Mouse (Mus musculus): ENCODE results near the gene Spata9. TPM values are rescaled to one million over a fixed set of nuclear protein-coding genes. Genes with fewer than 3 reads are reported as not detected.

The Spata9 gene
- polyA plus RNA-seq, 1 experiment from 2014 or later, result 0.84 TPM

DNA sequence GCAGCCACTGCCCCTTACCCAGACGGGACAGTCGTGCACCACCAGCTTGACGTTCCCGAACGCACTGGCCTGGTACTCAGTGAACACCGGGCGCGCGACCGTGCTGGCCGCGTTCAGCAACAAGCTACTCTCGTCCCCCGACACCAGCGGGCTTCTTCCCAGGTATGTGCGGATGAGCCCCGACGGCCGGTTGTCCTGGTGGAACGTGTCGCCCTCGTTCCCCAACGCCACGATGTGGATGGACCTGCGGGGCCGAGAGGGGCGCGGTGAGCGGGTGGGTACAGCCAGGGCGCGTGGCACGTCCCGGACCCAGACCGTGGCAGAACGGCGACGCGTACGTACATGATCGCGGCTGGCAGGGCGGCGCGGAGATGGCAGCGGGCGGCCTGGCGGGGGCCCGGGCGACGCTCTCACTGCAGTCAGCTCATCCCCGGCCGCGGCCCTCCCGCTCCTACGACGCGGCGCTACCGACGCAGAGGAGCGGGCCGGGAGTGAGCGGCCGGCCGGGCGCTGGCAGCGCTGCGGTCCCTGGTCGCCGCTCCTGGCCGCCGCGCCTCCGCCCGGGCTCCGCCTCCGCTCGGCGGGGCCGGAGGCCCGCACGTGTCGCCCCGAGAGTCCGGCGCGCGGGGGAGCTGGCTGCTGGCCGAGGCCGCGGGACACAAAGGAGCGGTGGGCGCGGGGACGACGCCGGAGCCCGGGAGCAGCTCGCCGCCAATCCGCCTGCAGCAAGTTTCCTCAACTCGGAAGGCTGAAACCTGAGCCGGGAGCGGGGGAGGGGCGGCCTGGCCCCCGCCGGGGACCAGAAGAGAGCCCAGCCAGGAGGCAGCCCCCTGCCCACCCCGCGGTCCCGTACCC, 23.5 kb upstream of the Spata9 start, which contains the start of gene Rhobtb3:
Gene Rhobtb3 (minus strand): TSS at position 737 of the 855 bp plus-strand sequence.
- peaks cover 10% of the 10 kb centered on the region for H3K4me1 ChIP-seq
- peak within 1 kb of the TSS; percentile 99 for H3K27ac ChIP-seq
- peak within 1 kb of the TSS; percentile 85 for H3K4me3 ChIP-seq
- peaks cover 10% of the 10 kb centered on the region; the same call in 1 of the 2 replicates for H3K36me3 ChIP-seq
- 0% methylated on average over 70 of the region's 110 CpGs for WGBS
- H3K4me2 ChIP-seq, result peak within 1 kb of the TSS; percentile 69
- ATAC-seq (ENCODE audit: borderline replicate concordance, extremely low read depth, low FRiP score, low TSS enrichment), result peak; percentile 93
- H3K9ac ChIP-seq, result peak within 1 kb of the TSS; percentile 94
- H3K9me3 ChIP-seq, result no peaks in the 10 kb centered on the region
- no peaks in the 10 kb centered on the region for H3K27me3 ChIP-seq

DNA sequence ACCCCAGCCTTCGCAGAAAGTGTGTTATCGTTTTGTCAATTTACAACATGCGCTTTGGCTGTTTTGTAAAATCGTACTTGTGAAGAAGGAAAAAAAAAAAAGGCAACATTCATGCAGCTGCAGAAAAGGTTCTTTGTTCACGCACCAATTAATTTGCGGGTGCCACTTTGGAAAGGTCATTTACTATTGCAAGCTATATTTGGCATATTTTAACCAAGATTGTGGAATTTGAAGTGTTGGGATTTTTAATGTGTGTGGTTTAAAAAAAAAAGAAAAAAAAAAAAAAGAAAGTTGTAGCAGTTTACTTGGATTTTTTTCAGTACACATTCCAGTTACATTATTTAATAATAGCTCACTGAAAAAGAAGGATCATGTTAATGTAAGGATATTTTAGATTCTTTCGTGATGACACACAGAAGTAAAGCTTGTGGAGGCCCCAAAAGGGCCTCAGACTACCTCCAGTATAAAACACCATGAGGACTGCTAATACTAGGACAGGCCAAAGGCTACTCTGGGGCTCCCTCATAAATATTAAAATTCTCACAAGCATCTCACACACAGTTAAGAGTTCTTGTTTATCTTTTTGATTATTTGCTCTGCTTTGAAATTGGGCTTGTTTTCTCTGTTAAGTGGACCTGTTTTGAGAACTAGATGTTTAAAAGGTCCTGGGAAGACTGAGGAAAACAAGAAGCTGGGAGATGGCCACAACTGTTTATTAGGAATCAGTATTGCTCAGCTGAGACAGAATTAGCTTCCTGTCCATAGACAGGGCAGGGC, 22.7 kb upstream of the Spata9 start:
- Histone ChIP-seq H3K4me1 (peaks cover 10% of the 10 kb centered on the region), H3K4me2 (peak overlapping the region; percentile 69), H3K4me3 (peak overlapping the region; percentile 85), H3K27me3 (no peaks in the 10 kb centered on the region), H3K36me3 (peaks cover 2% of the 10 kb centered on the region; the same call in 1 of the 2 replicates), H3K9ac (peak overlapping the region; percentile 94), H3K9me3 (no peaks in the 10 kb centered on the region), H3K27ac (peak overlapping the region; percentile 99)
- ATAC-seq (ENCODE audit: borderline replicate concordance, extremely low read depth, low FRiP score, low TSS enrichment), result no peak
- 1% methylated on average over 7 of the region's 7 CpGs for WGBS

DNA sequence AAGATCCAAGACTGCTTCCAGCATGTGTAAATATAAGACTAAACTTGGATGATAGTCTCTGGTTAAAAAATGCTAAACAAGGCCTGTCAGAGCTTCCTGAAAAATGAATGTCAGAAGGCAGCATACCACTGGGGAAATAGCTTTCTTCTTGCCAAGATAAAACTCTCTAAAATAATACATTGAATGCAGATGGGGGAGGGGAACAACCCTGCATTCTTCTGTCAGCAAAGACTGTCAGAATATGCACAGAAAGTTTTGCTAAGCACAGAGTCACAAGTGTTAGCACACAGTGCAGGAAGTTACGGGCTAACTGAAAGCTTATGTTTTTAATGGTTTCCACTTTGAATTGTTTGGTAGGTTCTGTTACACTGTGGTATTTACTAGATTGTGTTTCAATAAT, 16.7 kb upstream of the Spata9 start:
- Histone ChIP-seq H3K4me2 (no peak overlapping the region), H3K4me1 (peaks cover 2% of the 10 kb centered on the region; the same call in 1 of the 2 replicates), H3K27ac (no peak overlapping the region), H3K36me3 (no peaks in the 10 kb centered on the region), H3K4me3 (no peak overlapping the region), H3K9ac (no peak overlapping the region), H3K27me3 (no peaks in the 10 kb centered on the region), H3K9me3 (no peaks in the 10 kb centered on the region)
- WGBS, result 23% methylated on average over 1 of the region's 1 CpGs
- peak; percentile 57; the same call in 1 of the 2 replicates for ATAC-seq (ENCODE audit: borderline replicate concordance, extremely low read depth, low FRiP score, low TSS enrichment)

- peak; percentile 76 for ATAC-seq (ENCODE audit: borderline replicate concordance, extremely low read depth, low FRiP score, low TSS enrichment)
- H3K4me1 ChIP-seq, result peaks cover 2% of the 10 kb centered on the region; the same call in 1 of the 2 replicates
- no peaks in the 10 kb centered on the region for H3K9me3 ChIP-seq
- H3K9ac ChIP-seq, result no peak overlapping the region
- H3K36me3 ChIP-seq, result no peaks in the 10 kb centered on the region
- peaks cover 3% of the 10 kb centered on the region; the same call in 1 of the 2 replicates for H3K27me3 ChIP-seq
- H3K4me3 ChIP-seq, result no peak overlapping the region
- H3K27ac ChIP-seq, result no peak overlapping the region
- H3K4me2 ChIP-seq, result no peak overlapping the region
Observed at GRCm38 (mm10) chr13:75955357-75955992, 11.5 kb upstream of the Spata9 start.

DNA sequence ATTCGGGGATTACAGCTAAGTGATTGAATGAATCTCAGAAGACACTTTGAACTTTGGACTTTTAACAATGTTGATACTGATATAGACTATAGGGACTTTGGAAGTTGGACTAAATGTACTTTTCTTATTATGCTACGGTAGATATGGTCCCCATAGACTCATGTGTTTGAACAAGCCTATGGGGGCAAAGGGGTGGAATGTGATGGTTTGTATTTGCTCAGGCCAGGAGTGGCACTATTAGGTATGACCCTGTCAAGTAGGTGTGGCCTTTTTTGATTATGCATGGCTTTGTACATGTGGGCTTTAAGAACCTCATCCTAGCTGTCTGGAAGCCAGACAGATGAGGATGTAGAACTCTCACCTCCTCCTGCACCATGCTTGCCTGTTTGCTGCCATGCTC, 7.5 kb downstream of the Spata9 start:
- no peak for ATAC-seq (ENCODE audit: borderline replicate concordance, extremely low read depth, low FRiP score, low TSS enrichment)
- WGBS, result 65% methylated on average over 2 of the region's 2 CpGs
- H3K4me3 ChIP-seq, result no peak overlapping the region

GRCm38 (mm10) chr13:75975629-75976028, 8.7 kb downstream of the Spata9 start:
- H3K4me2 ChIP-seq, result no peak overlapping the region
- 54% methylated on average over 1 of the region's 1 CpGs for WGBS
- no peaks in the 10 kb centered on the region for H3K4me1 ChIP-seq
- no peak for ATAC-seq (ENCODE audit: borderline replicate concordance, extremely low read depth, low FRiP score, low TSS enrichment)
- H3K9ac ChIP-seq, result no peak overlapping the region
- no peaks in the 10 kb centered on the region for H3K36me3 ChIP-seq
- H3K9me3 ChIP-seq, result no peaks in the 10 kb centered on the region
- H3K27me3 ChIP-seq, result no peaks in the 10 kb centered on the region
- H3K4me3 ChIP-seq, result no peak overlapping the region
- H3K27ac ChIP-seq, result no peak overlapping the region

More for the DNA sequence above, 7.5 kb downstream of the Spata9 start:
- no peaks in the 10 kb centered on the region for H3K9me3 ChIP-seq
- no peaks in the 10 kb centered on the region for H3K27me3 ChIP-seq
- H3K9ac ChIP-seq, result no peak overlapping the region
- no peaks in the 10 kb centered on the region for H3K4me1 ChIP-seq
- no peak overlapping the region for H3K27ac ChIP-seq
- no peak overlapping the region for H3K4me2 ChIP-seq
- no peaks in the 10 kb centered on the region for H3K36me3 ChIP-seq

DNA sequence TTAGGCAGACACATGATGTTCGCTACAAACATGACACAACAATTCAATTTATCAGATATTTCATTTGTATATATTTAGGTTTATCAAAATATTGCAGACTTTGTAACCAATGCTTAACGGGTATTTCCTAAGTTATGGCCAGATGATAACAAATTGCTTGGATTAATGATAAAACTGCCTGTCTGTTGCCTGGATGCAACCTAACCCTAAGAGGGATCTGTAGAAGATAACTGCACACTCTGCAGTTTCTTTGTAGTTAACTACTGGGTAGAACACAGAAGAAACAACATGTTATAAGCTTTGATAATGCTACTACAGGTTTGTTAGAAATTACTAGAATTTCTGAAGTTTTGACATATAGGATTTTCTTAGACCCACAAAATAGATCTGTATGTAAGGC, 9.3 kb downstream of the Spata9 start:
- H3K9ac ChIP-seq, result no peak overlapping the region
- H3K27ac ChIP-seq, result no peak overlapping the region
- 63% methylated on average over 2 of the region's 2 CpGs for WGBS
- H3K4me3 ChIP-seq, result no peak overlapping the region
- no peaks in the 10 kb centered on the region for H3K4me1 ChIP-seq
- H3K9me3 ChIP-seq, result no peaks in the 10 kb centered on the region
- H3K4me2 ChIP-seq, result no peak overlapping the region
- ATAC-seq (ENCODE audit: borderline replicate concordance, extremely low read depth, low FRiP score, low TSS enrichment), result no peak
- no peaks in the 10 kb centered on the region for H3K36me3 ChIP-seq
- no peaks in the 10 kb centered on the region for H3K27me3 ChIP-seq

DNA sequence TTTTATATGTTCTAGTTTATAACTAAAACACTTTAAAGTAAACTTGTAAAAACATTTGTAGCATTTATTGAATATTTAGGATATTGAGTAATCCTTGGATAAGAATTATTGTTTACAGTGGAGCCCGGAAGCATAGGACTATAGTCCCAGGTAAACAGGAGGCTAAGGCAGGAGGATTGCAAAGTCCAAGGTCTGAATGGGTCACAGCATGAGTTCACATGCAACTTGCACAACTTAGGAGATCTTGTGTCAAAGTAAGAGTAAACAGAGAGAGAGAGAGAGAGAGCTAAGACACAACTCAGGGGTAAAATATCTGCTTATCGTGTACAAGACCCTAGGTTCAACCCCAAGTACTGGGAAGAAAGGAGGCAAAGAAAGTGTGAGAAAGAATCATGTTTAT, 9.7 kb downstream of the Spata9 start:
- Histone ChIP-seq H3K4me2 (no peak overlapping the region), H3K9me3 (no peaks in the 10 kb centered on the region), H3K4me3 (no peak overlapping the region), H3K36me3 (no peaks in the 10 kb centered on the region), H3K27ac (no peak overlapping the region), H3K4me1 (no peaks in the 10 kb centered on the region), H3K27me3 (no peaks in the 10 kb centered on the region), H3K9ac (no peak overlapping the region)
- no peak for ATAC-seq (ENCODE audit: borderline replicate concordance, extremely low read depth, low FRiP score, low TSS enrichment)
- WGBS, result 47% methylated on average over 2 of the region's 2 CpGs

DNA sequence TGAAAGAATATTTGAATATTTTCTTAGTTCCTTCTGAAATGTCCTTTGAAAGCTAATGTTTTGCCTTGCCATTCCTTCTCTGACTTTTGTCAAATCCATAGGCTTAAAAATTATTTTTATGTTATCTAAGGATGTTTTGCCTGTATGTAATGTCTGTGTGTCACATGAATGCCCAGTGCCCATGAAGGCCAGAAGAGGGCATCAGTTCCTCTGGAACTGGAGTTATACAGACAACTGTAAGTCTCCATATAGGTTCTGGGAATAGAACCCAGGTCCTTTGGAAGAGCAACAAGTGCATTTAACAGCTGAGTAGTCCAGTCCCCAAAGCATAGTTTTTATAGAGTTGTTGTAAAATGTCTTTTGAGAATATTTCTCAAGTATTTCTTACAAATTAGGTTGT, 15.0 kb downstream of the Spata9 start:
- ATAC-seq (ENCODE audit: borderline replicate concordance, extremely low read depth, low FRiP score, low TSS enrichment), result no peak
- Histone ChIP-seq H3K4me3 (no peak overlapping the region), H3K27me3 (no peaks in the 10 kb centered on the region), H3K9ac (no peak overlapping the region), H3K4me2 (no peak overlapping the region), H3K9me3 (no peaks in the 10 kb centered on the region), H3K4me1 (no peaks in the 10 kb centered on the region), H3K36me3 (no peaks in the 10 kb centered on the region), H3K27ac (no peak overlapping the region)

DNA sequence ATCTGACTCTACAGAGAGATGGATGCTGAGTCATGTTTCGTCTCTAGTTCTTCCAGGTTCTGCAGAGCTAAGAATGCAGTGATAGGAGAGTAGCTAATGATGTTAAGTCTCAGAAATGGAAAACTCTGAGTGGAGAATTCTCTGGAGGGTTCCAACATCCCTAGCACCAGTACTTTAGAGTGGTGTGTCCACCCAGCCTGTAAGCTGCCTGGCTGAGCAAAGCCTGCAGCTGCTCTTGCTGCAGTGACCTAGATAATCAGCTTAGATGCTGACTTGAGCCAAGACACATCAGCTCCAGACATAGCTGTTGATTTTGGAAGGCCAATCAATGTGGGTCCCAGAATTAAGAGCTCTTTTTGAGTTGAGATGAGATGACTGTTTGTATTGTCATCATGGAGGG, 21.1 kb downstream of the Spata9 start:
- no peak overlapping the region for H3K4me3 ChIP-seq
- ATAC-seq (ENCODE audit: borderline replicate concordance, extremely low read depth, low FRiP score, low TSS enrichment), result no peak
- no peak overlapping the region for H3K27ac ChIP-seq
- peaks cover 5% of the 10 kb centered on the region; the same call in 1 of the 2 replicates for H3K4me1 ChIP-seq
- no peak overlapping the region for H3K9ac ChIP-seq
- WGBS, result 84% methylated on average over 1 of the region's 1 CpGs
- no peaks in the 10 kb centered on the region for H3K9me3 ChIP-seq
- no peak overlapping the region for H3K4me2 ChIP-seq
- no peaks in the 10 kb centered on the region for H3K27me3 ChIP-seq
- H3K36me3 ChIP-seq, result no peaks in the 10 kb centered on the region

DNA sequence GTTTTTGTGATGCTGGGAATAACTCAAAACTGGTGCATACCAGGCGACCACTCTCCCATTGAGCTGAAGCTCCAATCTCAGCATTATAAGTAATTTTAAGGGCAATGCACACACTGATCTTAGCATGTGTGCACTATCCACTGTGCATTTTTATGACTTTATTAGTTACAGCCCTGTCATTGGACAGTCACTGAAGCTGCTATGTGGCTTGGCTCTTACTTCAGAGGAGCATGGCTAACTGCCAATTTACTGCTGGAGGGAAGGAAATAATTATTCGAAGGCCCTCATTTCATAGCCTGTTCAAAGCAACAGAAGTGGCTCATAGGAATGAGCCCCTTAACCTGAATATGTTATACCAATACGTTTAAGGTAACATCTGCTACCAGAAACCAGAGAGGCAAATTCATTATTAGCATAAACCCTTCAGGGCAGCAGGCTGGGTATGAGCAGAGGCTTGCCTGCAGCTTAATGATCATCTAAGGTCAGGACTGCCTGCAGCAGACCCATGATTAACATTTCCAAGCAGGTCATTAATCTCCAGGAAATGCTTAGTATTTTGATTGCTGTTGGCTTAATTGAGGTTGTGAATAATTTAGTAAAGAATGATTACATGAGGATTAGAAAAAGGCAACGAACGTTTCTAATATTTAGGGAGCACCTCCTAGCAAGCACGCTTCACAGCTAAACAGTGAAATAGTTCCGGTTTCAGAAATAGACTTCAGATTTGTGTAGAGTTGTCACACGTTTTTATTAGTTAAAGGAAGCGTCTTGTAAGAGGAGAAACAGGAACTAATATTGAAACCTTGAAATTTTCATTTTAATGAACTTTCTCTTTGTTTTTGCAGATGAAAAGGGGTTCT, 25.4 kb downstream of the Spata9 start:
- Histone ChIP-seq H3K27ac (no peak overlapping the region), H3K4me2 (no peak overlapping the region), H3K4me3 (no peak overlapping the region), H3K9ac (no peak overlapping the region), H3K4me1 (peaks cover 5% of the 10 kb centered on the region; the same call in 1 of the 2 replicates), H3K36me3 (no peaks in the 10 kb centered on the region), H3K9me3 (no peaks in the 10 kb centered on the region), H3K27me3 (no peaks in the 10 kb centered on the region)
- WGBS, result 36% methylated on average over 9 of the region's 9 CpGs
- peak; percentile 92; the same call in 1 of the 2 replicates for ATAC-seq (ENCODE audit: borderline replicate concordance, extremely low read depth, low FRiP score, low TSS enrichment)
